Mouse (Mus musculus) kidney, postnatal 0 days (tissue): ENCODE measurements around the gene Rps29. TPM values are rescaled to one million over a fixed set of nuclear protein-coding genes. Genes with fewer than 3 reads are reported as not detected.
A peak's percentile ranks its signal among the peaks of the same experiment; 100 is the strongest.

ENCODE experiments used
- ATAC-seq: fragments of 200-750 bp; cut with Nextera tagmentation; replicated peaks from 2 replicates; pipeline ENCODE4 v1.8.0; 2017; ENCODE audit warnings: low read depth, moderate number of reproducible peaks, moderate TSS enrichment, moderate library complexity; ENCODE audit not compliant: low FRiP score
- DNase-seq: peaks from one replicate; pipeline ENCODE4 v3.0.0-alpha.2; 2016; ENCODE audit warnings: low spot score
- H3K27ac ChIP-seq: fragments of 300-500 bp; sonication (generic); 2 replicates; pipeline ENCODE4 v1.5.1; 2014; ENCODE audit warnings: mild to moderate bottlenecking
- H3K27me3 ChIP-seq: fragments of 300-500 bp; sonication (generic); 2 replicates; pipeline ENCODE4 v1.6.1; 2014; ENCODE audit warnings: low read length, mixed read lengths; ENCODE audit not compliant: insufficient read depth
- H3K36me3 ChIP-seq: fragments of 300-500 bp; sonication (generic); 2 replicates; pipeline ENCODE4 v1.6.1; 2014; ENCODE audit warnings: low read length, mixed read lengths; ENCODE audit not compliant: insufficient read depth
- H3K4me1 ChIP-seq: fragments of 300-500 bp; sonication (generic); replicated peaks from 2 replicates; pipeline ENCODE4 v1.6.1; 2014; ENCODE audit warnings: antibody characterized with exemption, low read length, mixed read lengths; ENCODE audit not compliant: insufficient read depth
- H3K4me2 ChIP-seq: fragments of 300-500 bp; sonication (generic); 2 replicates; pipeline ENCODE4 v1.6.1; 2014; ENCODE audit warnings: mild to moderate bottlenecking, low read length, moderate library complexity, mixed read lengths
- H3K4me3 ChIP-seq: fragments of 300-500 bp; sonication (generic); replicated peaks from 2 replicates; pipeline ENCODE4 v1.5.1; 2014; ENCODE audit warnings: low read depth, low read length
- H3K9ac ChIP-seq: fragments of 300-500 bp; sonication (generic); 2 replicates; pipeline ENCODE4 v1.6.1; 2014; ENCODE audit warnings: low read depth, low read length
- H3K9me3 ChIP-seq: fragments of 300-500 bp; sonication (generic); replicated peaks from 2 replicates; pipeline ENCODE4 v1.6.1; 2016; ENCODE audit warnings: low read length, inconsistent platforms, mixed read lengths
- CTCF ChIP-seq: IDR thresholded peaks from 2 replicates; pipeline ENCODE4 v1.5.1; 2016; ENCODE audit warnings: antibody characterized with exemption, low read depth, mild to moderate bottlenecking, moderate library complexity
- WGBS: fragments of 180-500 bp; shearing (Covaris S2); extraction: QIAGEN DNeasy Blood & Tissue Kit; methylation state at CpG from one replicate; pipeline ENCODE4 v1.1.7; 2014; 5-methylcytosine and 5-hydroxymethylcytosine counted together
- microRNA-seq: library from miRNA; unstranded; fragments of <30 nt; microRNA quantifications from one replicate; pipeline ENCODE4, GENCODE M21; 2016
- polyA plus RNA-seq: library from polyadenylated mRNA; unstranded; fragments of >200 nt; fragmentation: Nextera tagmentation; extraction: Ambion mirVana; gene quantifications from 2 replicates; pipeline ENCODE4 v1.2.1, GENCODE M21; 2015

Rps29 gene
- polyA plus RNA-seq, 1 experiment from 2014 or later: 2,435 TPM

GRCm38 (mm10) chr12:69127170-69127569 lies 31.8 kb downstream of the Rps29 start:
- H3K4me3 ChIP-seq: no peak overlapping the region
- WGBS: 83% methylated on average over 5 of the region's 5 CpGs
- TF ChIP-seq CTCF: peak; percentile 57
- no peaks in the 10 kb centered on the region for H3K36me3 ChIP-seq
- no peak overlapping the region for H3K4me2 ChIP-seq
- H3K4me1 ChIP-seq: no peaks in the 10 kb centered on the region
- no peak overlapping the region for H3K27ac ChIP-seq
- H3K9me3 ChIP-seq: no peaks in the 10 kb centered on the region
- ATAC-seq (no peak), DNase-seq (peak; percentile 33)
- H3K27me3 ChIP-seq: no peaks in the 10 kb centered on the region
- no peak overlapping the region for H3K9ac ChIP-seq

DNA sequence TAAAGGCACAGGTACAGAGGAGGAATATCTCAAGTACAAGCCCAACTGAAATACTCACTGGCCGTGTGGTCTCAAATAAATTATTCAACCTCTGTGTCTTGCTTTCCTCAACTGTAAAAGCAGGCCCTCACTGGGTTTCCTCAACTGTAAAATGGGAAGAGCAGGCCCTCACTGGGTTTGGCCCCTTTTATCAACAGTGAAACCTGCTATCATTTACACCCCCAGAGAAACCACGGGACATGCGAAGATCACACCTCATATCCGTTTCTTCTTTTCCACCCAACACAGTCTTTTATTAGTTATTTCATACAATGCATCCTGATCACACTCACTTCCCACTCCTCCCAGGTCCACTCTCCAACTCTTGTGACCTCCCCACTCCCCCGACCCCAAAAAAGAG lies 33.9 kb downstream of the Rps29 start:
- WGBS: 88% methylated on average over 5 of the region's 5 CpGs
- ATAC-seq (no peak), DNase-seq (no peak)
- Histone ChIP-seq H3K4me1 (no peaks in the 10 kb centered on the region), H3K27me3 (no peaks in the 10 kb centered on the region), H3K36me3 (no peaks in the 10 kb centered on the region), H3K27ac (no peak overlapping the region), H3K9me3 (no peaks in the 10 kb centered on the region), H3K4me2 (no peak overlapping the region), H3K9ac (no peak overlapping the region), H3K4me3 (no peak overlapping the region)
- no peak for TF ChIP-seq CTCF

GRCm38 (mm10) chr12:69122801-69123200 lies 36.2 kb downstream of the Rps29 start:
- ATAC-seq: no peak
- Histone ChIP-seq H3K4me2 (no peak overlapping the region), H3K36me3 (no peaks in the 10 kb centered on the region), H3K4me1 (no peaks in the 10 kb centered on the region), H3K27ac (no peak overlapping the region), H3K9ac (no peak overlapping the region), H3K4me3 (no peak overlapping the region), H3K9me3 (no peaks in the 10 kb centered on the region), H3K27me3 (no peaks in the 10 kb centered on the region)
- whole genome bisulfite sequencing: 91% methylated on average over 11 of the region's 11 CpGs
- DNase-seq: no peak
- TF ChIP-seq CTCF: no peak

DNA sequence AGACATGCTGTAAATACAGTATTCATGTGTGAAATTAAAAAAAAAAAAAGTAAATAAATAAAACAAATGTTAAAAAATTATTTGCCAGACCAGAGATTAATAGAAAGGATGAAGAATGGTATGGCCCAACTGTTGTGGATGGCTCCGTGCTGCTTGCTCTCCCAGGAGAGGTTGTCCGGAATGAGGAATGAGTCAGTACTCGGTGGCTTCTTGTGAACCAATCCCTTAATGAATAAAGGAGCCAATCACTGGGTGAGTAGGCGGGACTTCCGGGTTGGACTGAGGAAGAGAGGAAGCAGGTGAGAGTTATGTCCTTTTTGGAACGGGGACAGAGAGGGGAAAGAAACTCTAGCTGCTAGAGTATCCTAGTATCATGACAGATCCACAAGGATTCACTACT lies 39.1 kb downstream of the Rps29 start:
- Histone ChIP-seq H3K4me1 (no peaks in the 10 kb centered on the region), H3K4me2 (no peak overlapping the region), H3K36me3 (no peaks in the 10 kb centered on the region), H3K27me3 (no peaks in the 10 kb centered on the region), H3K4me3 (no peak overlapping the region), H3K27ac (no peak overlapping the region), H3K9me3 (no peaks in the 10 kb centered on the region; the same call in 1 of the 2 replicates), H3K9ac (no peak overlapping the region)
- WGBS: 82% methylated on average over 6 of the region's 6 CpGs
- no peak for TF ChIP-seq CTCF
- no peak for DNase-seq
- ATAC-seq: no peak

Small RNA genes within 50 kb of the gene (microRNA-seq; reads per million reads assigned to microRNA genes)
- gene Gm47287 (not detected), gene Gm47295 (not detected)

Other genes with a start within 250 kb of the Rps29 start
- gene Lrr1, start 9.6 kb upstream of the Rps29 start, polyA plus RNA-seq: 10.7 and 11.5 TPM in 2 replicates
- 734 and 768 TPM in 2 replicates for gene Rpl36al, start 24.9 kb upstream of the Rps29 start, polyA plus RNA-seq
- gene Mgat2, start 25.0 kb upstream of the Rps29 start, polyA plus RNA-seq: 70.0 and 81.5 TPM in 2 replicates
- 15.2 and 19.8 TPM in 2 replicates for gene Gm49383, start 37.9 kb upstream of the Rps29 start, polyA plus RNA-seq
- 7.4 and 7.5 TPM in 2 replicates for gene Dnaaf2, start 39.2 kb upstream of the Rps29 start, polyA plus RNA-seq
- 17.1 and 19.2 TPM in 2 replicates for gene Gm49384, start 45.1 kb upstream of the Rps29 start, polyA plus RNA-seq
- gene Pole2, start 69.0 kb upstream of the Rps29 start, polyA plus RNA-seq: 15.3 and 17.7 TPM in 2 replicates
- gene Klhdc1, start 82.0 kb upstream of the Rps29 start, polyA plus RNA-seq: 14.5 and 15.8 TPM in 2 replicates
- 132 and 141 TPM in 2 replicates for gene Klhdc2, start 137.5 kb upstream of the Rps29 start, polyA plus RNA-seq
- gene Nemf, start 198.0 kb upstream of the Rps29 start, polyA plus RNA-seq: 66.8 and 69.9 TPM in 2 replicates
- 56.2 and 70.7 TPM in 2 replicates for gene Arf6, start 213.0 kb upstream of the Rps29 start, polyA plus RNA-seq
- 1.3 and 3.2 TPM in 2 replicates for gene Gm9887, start 213.3 kb upstream of the Rps29 start, polyA plus RNA-seq